Mouse (Mus musculus): ENCODE results near the gene Rad23b. TPM values are rescaled to one million over a fixed set of nuclear protein-coding genes. Genes with fewer than 3 reads are reported as not detected.
"Not testable (repeated sequence)": the region's sequence is repeated elsewhere in the genome, so short reads cannot be mapped to it uniquely, and the experiment has no call there.

Rad23b gene
- polyA plus RNA-seq, 1 experiment: 212 TPM

- Histone ChIP-seq H3K4me1 (ENCODE audit: control insufficient read depth, insufficient read depth, low read length) (no peaks in the 10 kb centered on the region), H3K4me3 (replicated peaks; ENCODE audit: extremely low read depth, low read depth, low read length) (no peak overlapping the region)
- TF ChIP-seq CTCF (IDR thresholded peaks at IDR 0.05; ENCODE audit: insufficient read depth, low read length) (no peak), POLR2A (IDR thresholded peaks at IDR 0.05; ENCODE audit: borderline replicate concordance, extremely low read depth, low read depth, low read length) (no peak)
- DNase-seq: no peak
- WGBS: 63% methylated on average over 2 of the region's 2 CpGs
Observed at GRCm38 (mm10) chr4:55382350-55382749, 32.5 kb downstream of the Rad23b start.

GRCm38 (mm10) chr4:55386768-55387167, 36.9 kb downstream of the Rad23b start:
- TF ChIP-seq POLR2A (IDR thresholded peaks at IDR 0.05; ENCODE audit: borderline replicate concordance, extremely low read depth, low read depth, low read length) (no peak), CTCF (IDR thresholded peaks at IDR 0.05; ENCODE audit: insufficient read depth, low read length) (no peak)
- whole genome bisulfite sequencing: 52% methylated on average over 2 of the region's 2 CpGs
- no peak for DNase-seq

GRCm38 (mm10) chr4:55391480-55391879, 41.6 kb downstream of the Rad23b start:
- TF ChIP-seq POLR2A (IDR thresholded peaks at IDR 0.05; ENCODE audit: borderline replicate concordance, extremely low read depth, low read depth, low read length) (no peak), CTCF (IDR thresholded peaks at IDR 0.05; ENCODE audit: insufficient read depth, low read length) (no peak)
- WGBS: 43% methylated on average over 1 of the region's 1 CpGs
- Histone ChIP-seq H3K4me3 (replicated peaks; ENCODE audit: extremely low read depth, low read depth, low read length) (no peak overlapping the region), H3K4me1 (ENCODE audit: control insufficient read depth, insufficient read depth, low read length) (peaks cover 2% of the 10 kb centered on the region; the same call in 1 of the 2 replicates)
- DNase-seq: no peak

More at GRCm38 (mm10) chr4:55386768-55387167, 36.9 kb downstream of the Rad23b start:
- Histone ChIP-seq H3K4me3 (replicated peaks; ENCODE audit: extremely low read depth, low read depth, low read length) (no peak overlapping the region), H3K4me1 (ENCODE audit: control insufficient read depth, insufficient read depth, low read length) (peaks cover 2% of the 10 kb centered on the region; the same call in 1 of the 2 replicates)

- no peak for DNase-seq
- Histone ChIP-seq H3K4me3 (replicated peaks; ENCODE audit: extremely low read depth, low read depth, low read length) (no peak overlapping the region), H3K4me1 (ENCODE audit: control insufficient read depth, insufficient read depth, low read length) (peaks cover 2% of the 10 kb centered on the region; the same call in 1 of the 2 replicates)
- 89% methylated on average over 7 of the region's 7 CpGs for WGBS
- TF ChIP-seq POLR2A (IDR thresholded peaks at IDR 0.05; ENCODE audit: borderline replicate concordance, extremely low read depth, low read depth, low read length) (no peak), CTCF (IDR thresholded peaks at IDR 0.05; ENCODE audit: insufficient read depth, low read length) (no peak)
Observed at GRCm38 (mm10) chr4:55392445-55392844, 42.6 kb downstream of the Rad23b start.

GRCm38 (mm10) chr4:55397911-55398762, 48.3 kb downstream of the Rad23b start:
- H3K4me3 ChIP-seq (replicated peaks; ENCODE audit: extremely low read depth, low read depth, low read length): no peak overlapping the region
- DNase-seq: peak; percentile 30
- WGBS: 40% methylated on average over 17 of the region's 17 CpGs
- TF ChIP-seq CTCF (IDR thresholded peaks at IDR 0.05; ENCODE audit: insufficient read depth, low read length) (peak; percentile 46), POLR2A (IDR thresholded peaks at IDR 0.05; ENCODE audit: borderline replicate concordance, extremely low read depth, low read depth, low read length) (no peak)
- H3K4me1 ChIP-seq (ENCODE audit: control insufficient read depth, insufficient read depth, low read length): no peaks in the 10 kb centered on the region

- DNase-seq: no peak
Observed at GRCm38 (mm10) chr4:55398901-55399300, 49.1 kb downstream of the Rad23b start.

GRCm38 (mm10) chr4:55405329-55405728, 55.5 kb downstream of the Rad23b start:
- TF ChIP-seq POLR2A (IDR thresholded peaks at IDR 0.05; ENCODE audit: borderline replicate concordance, extremely low read depth, low read depth, low read length): no peak
- TF ChIP-seq CTCF (IDR thresholded peaks at IDR 0.05; ENCODE audit: insufficient read depth, low read length): no peak
- Histone ChIP-seq H3K4me3 (replicated peaks; ENCODE audit: extremely low read depth, low read depth, low read length) (no peak overlapping the region), H3K4me1 (ENCODE audit: control insufficient read depth, insufficient read depth, low read length) (no peaks in the 10 kb centered on the region)
- DNase-seq: no peak
- WGBS: 82% methylated on average over 3 of the region's 3 CpGs

More at GRCm38 (mm10) chr4:55398901-55399300, 49.1 kb downstream of the Rad23b start:
- 63% methylated on average over 11 of the region's 11 CpGs for WGBS
- H3K4me1 ChIP-seq (ENCODE audit: control insufficient read depth, insufficient read depth, low read length): no peaks in the 10 kb centered on the region
- TF ChIP-seq POLR2A (IDR thresholded peaks at IDR 0.05; ENCODE audit: borderline replicate concordance, extremely low read depth, low read depth, low read length) (no peak), CTCF (IDR thresholded peaks at IDR 0.05; ENCODE audit: insufficient read depth, low read length) (no peak)
- H3K4me3 ChIP-seq (replicated peaks; ENCODE audit: extremely low read depth, low read depth, low read length): no peak overlapping the region

GRCm38 (mm10) chr4:55406558-55406957, 56.7 kb downstream of the Rad23b start:
- Histone ChIP-seq H3K4me3 (replicated peaks; ENCODE audit: extremely low read depth, low read depth, low read length) (no peak overlapping the region), H3K4me1 (ENCODE audit: control insufficient read depth, insufficient read depth, low read length) (no peaks in the 10 kb centered on the region)
- 84% methylated on average over 1 of the region's 1 CpGs for WGBS
- no peak for DNase-seq
- TF ChIP-seq CTCF (IDR thresholded peaks at IDR 0.05; ENCODE audit: insufficient read depth, low read length) (no peak), POLR2A (IDR thresholded peaks at IDR 0.05; ENCODE audit: borderline replicate concordance, extremely low read depth, low read depth, low read length) (no peak)

- H3K4me3 ChIP-seq (replicated peaks; ENCODE audit: extremely low read depth, low read depth, low read length): no peak overlapping the region
- DNase-seq: no peak
- WGBS: 56% methylated on average over 2 of the region's 2 CpGs
- no peak for TF ChIP-seq POLR2A (IDR thresholded peaks at IDR 0.05; ENCODE audit: borderline replicate concordance, extremely low read depth, low read depth, low read length)
- TF ChIP-seq CTCF (IDR thresholded peaks at IDR 0.05; ENCODE audit: insufficient read depth, low read length): no peak
- no peaks in the 10 kb centered on the region for H3K4me1 ChIP-seq (ENCODE audit: control insufficient read depth, insufficient read depth, low read length)
Observed at GRCm38 (mm10) chr4:55408081-55408480, 58.2 kb downstream of the Rad23b start.

GRCm38 (mm10) chr4:55409025-55409424, 59.2 kb downstream of the Rad23b start:
- DNase-seq: no peak
- H3K4me1 ChIP-seq (ENCODE audit: control insufficient read depth, insufficient read depth, low read length): no peaks in the 10 kb centered on the region
- no peak overlapping the region for H3K4me3 ChIP-seq (replicated peaks; ENCODE audit: extremely low read depth, low read depth, low read length)
- TF ChIP-seq POLR2A (IDR thresholded peaks at IDR 0.05; ENCODE audit: borderline replicate concordance, extremely low read depth, low read depth, low read length) (no peak), CTCF (IDR thresholded peaks at IDR 0.05; ENCODE audit: insufficient read depth, low read length) (no peak)
- 94% methylated on average over 16 of the region's 16 CpGs for WGBS

- not testable (repeated sequence) for DNase-seq; H3K4me1 ChIP-seq (ENCODE audit: control insufficient read depth, insufficient read depth, low read length); H3K4me3 ChIP-seq (replicated peaks; ENCODE audit: extremely low read depth, low read depth, low read length)
- WGBS: 92% methylated on average over 1 of the region's 1 CpGs
Observed at GRCm38 (mm10) chr4:55409578-55410224, 59.9 kb downstream of the Rad23b start.

Data from lung, adult 2 months (tissue).